Mouse (Mus musculus) forebrain, embryonic 11.5 days (tissue): ENCODE measurements around the gene Fancc. TPM values are rescaled to one million over a fixed set of nuclear protein-coding genes. Genes with fewer than 3 reads are reported as not detected.

ENCODE experiments used
- ATAC-seq: fragments of 200-750 bp; cut with Nextera tagmentation; replicated peaks from 2 replicates; pipeline ENCODE4 v1.8.0; 2017; ENCODE audit warnings: moderate TSS enrichment; ENCODE audit not compliant: low FRiP score
- DNase-seq: peaks from one replicate; pipeline ENCODE4 v3.0.0-alpha.2; 2017; ENCODE audit warnings: low spot score
- H3K27ac ChIP-seq: fragments of 300-500 bp; sonication (generic); 2 replicates; pipeline ENCODE4 v1.5.1; 2014; ENCODE audit warnings: low read depth, low read length
- H3K27me3 ChIP-seq: fragments of 300-500 bp; sonication (generic); 2 replicates; pipeline ENCODE4 v1.6.1; 2014; ENCODE audit warnings: mild to moderate bottlenecking, low read length, mixed read lengths; ENCODE audit not compliant: control insufficient read depth, insufficient read depth
- H3K36me3 ChIP-seq: fragments of 300-500 bp; sonication (generic); 2 replicates; pipeline ENCODE4 v1.6.1; 2014; ENCODE audit warnings: mild to moderate bottlenecking, low read length, moderate library complexity, mixed read lengths; ENCODE audit not compliant: control insufficient read depth, insufficient read depth
- H3K4me1 ChIP-seq: fragments of 300-500 bp; sonication (generic); replicated peaks from 2 replicates; pipeline ENCODE4 v1.6.1; 2014; ENCODE audit warnings: low read length, mixed read lengths; ENCODE audit not compliant: control insufficient read depth, insufficient read depth
- H3K4me2 ChIP-seq: fragments of 300-500 bp; sonication (generic); 2 replicates; pipeline ENCODE4 v1.6.1; 2014; ENCODE audit warnings: low read depth, mild to moderate bottlenecking, low read length, moderate library complexity, mixed read lengths; ENCODE audit not compliant: severe bottlenecking
- H3K4me3 ChIP-seq: fragments of 300-500 bp; sonication (generic); 2 replicates; pipeline ENCODE4 v1.5.1; 2014; ENCODE audit warnings: low read depth, low read length
- H3K9ac ChIP-seq: fragments of 300-500 bp; sonication (generic); 2 replicates; pipeline ENCODE4 v1.6.1; 2014; ENCODE audit warnings: low read length
- H3K9me3 ChIP-seq: fragments of 300-500 bp; sonication (generic); 2 replicates; pipeline ENCODE4 v1.6.1; 2016; ENCODE audit warnings: low read length, mixed read lengths; ENCODE audit not compliant: control insufficient read depth
- WGBS: fragments of 180-500 bp; shearing (Covaris S2); extraction: QIAGEN DNeasy Blood & Tissue Kit; methylation state at CpG from one replicate; pipeline ENCODE4 v1.1.7; 2014; 5-methylcytosine and 5-hydroxymethylcytosine counted together
- polyA plus RNA-seq: library from polyadenylated mRNA; unstranded; fragments of >200 nt; fragmentation: Nextera tagmentation; extraction: Ambion mirVana; gene quantifications from 2 replicates; pipeline ENCODE4 v1.2.1, GENCODE M21; 2014

The Fancc gene
- polyA plus RNA-seq, 1 experiment from 2014 or later, result 22.5 TPM

DNA sequence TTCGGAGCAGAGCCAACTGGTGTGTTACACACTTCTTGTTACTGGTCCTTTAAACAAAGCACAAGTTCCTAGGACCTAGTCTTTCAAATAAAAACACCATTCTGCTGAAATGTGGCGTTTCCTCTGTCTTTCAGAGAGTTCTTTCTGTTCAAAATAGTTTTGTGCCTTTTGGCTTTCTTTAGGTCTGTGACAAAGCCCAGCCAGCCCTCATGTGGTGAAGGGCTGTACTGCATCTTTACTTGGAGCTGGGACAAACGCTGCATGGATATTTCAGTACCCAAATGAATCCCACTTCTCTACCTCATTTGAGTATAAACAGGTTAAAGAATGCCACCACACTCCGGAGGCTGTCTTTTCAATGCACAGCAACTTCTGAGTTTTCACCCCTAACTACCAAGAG lies 165.7 kb downstream of the Fancc start:
- Histone ChIP-seq H3K9ac (no peak overlapping the region), H3K36me3 (no peaks in the 10 kb centered on the region), H3K9me3 (no peaks in the 10 kb centered on the region), H3K4me3 (no peak overlapping the region), H3K27me3 (no peaks in the 10 kb centered on the region; the same call in 1 of the 2 replicates), H3K4me1 (peaks cover 14% of the 10 kb centered on the region; the same call in 1 of the 2 replicates), H3K4me2 (no peak overlapping the region), H3K27ac (no peak overlapping the region)
- ATAC-seq (no peak), DNase-seq (peak; percentile 74)
- WGBS, result 50% methylated on average over 4 of the region's 4 CpGs

DNA sequence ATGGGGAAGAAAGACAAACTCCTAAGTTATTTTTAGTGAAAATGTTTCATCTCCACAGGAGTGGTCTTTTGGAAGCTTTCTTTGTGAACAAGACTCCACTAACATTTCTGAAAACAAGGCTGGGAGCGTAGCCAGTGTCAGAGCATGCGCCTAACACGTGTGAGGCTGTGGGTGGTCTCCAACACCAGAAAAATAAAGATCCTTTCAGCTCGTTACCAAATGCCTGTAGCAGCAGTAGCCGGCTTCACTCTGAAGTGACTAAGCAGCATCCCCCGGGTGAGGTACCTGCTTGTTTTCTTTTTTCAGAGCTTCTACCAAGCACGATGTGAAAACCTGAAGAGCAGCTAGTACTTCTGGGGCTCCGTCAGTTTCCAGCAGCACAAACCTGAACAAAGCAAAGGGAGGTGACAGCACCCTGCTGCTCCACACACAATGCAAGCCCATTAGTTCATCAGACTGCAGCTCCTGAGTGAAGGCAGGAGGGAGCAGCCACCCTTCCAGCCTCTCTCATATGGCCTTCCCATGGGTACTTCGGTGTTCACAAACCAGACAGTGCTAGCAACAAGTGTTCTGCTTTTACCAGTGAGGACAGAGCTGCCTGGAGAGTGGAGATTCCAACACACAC lies 166.7 kb downstream of the Fancc start:
- peaks cover 10% of the 10 kb centered on the region; the same call in 1 of the 2 replicates for H3K4me1 ChIP-seq
- H3K9me3 ChIP-seq, result no peaks in the 10 kb centered on the region
- H3K4me2 ChIP-seq, result peak overlapping the region; percentile 30; the same call in 1 of the 2 replicates
- no peak overlapping the region for H3K27ac ChIP-seq
- no peak overlapping the region; the same call in 1 of the 2 replicates for H3K9ac ChIP-seq
- no peaks in the 10 kb centered on the region for H3K36me3 ChIP-seq
- H3K4me3 ChIP-seq, result no peak overlapping the region
- ATAC-seq, result peak; percentile 53
- 13% methylated on average over 9 of the region's 9 CpGs for WGBS
- no peaks in the 10 kb centered on the region; the same call in 1 of the 2 replicates for H3K27me3 ChIP-seq
- no peak for DNase-seq

DNA sequence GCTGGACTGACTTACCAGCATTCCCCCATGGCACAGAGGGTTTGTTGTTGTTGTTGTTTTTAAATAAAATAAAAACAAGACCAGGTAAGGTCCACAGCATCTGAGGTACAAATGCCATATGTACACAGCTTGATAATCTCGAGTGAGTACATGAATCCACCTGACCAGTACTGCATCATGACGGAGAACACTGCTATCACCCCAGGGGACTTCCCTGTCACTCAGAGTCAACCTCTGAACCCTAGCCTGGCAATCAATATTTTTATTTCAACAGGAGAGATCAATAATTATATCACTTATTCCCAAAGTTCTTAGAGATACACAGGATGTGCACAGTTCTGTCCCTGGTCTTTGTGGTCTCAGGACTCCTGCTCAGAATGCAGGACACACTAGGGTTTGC lies 171.1 kb downstream of the Fancc start:
- Histone ChIP-seq H3K4me2 (no peak overlapping the region), H3K4me1 (peaks cover 7% of the 10 kb centered on the region; the same call in 1 of the 2 replicates), H3K27ac (no peak overlapping the region), H3K9ac (no peak overlapping the region), H3K9me3 (no peaks in the 10 kb centered on the region), H3K27me3 (no peaks in the 10 kb centered on the region), H3K4me3 (no peak overlapping the region), H3K36me3 (no peaks in the 10 kb centered on the region)
- 85% methylated on average over 2 of the region's 2 CpGs for whole genome bisulfite sequencing
- DNase-seq (no peak), ATAC-seq (no peak)

DNA sequence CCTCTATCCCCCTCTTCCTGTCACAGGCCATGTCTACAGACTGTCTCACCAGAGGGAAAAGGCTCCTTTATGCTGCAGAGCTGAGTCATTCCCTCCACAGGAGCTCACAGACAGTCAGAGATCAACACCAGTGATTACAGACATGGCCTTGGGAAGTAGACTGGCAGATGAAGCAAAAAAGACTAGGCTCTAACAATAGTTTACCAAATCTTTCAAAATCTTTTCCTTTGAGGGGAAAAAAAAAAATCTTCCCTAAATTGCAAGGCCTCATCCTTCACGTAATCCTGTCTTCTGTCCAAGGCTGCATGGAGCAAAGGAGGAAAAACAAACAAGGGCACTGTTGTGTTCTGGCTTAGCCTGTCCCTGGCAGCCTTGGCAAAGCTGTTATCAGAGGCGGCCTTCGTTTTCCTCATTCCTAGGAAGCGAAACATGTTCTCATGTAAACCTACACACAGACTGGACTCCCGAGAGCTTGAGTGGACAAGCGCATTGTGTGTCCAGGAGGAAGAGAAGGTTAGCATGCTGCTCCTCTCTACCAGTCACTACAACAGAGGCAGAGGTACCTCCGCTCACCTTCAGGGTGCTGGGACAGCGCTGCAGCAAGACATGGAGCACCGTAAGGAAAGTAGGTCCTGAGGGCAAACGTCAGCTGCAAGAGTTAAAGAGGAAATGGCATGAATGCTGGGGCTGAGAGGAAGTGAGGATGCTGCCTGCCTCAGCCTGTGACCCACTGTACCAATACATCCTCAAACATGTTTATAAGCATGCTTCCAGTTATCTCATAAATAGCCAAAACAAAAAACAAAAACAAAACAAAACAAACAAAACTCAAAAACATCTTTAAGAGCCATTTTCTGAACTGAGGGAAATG lies 171.9 kb downstream of the Fancc start:
- ATAC-seq, result no peak
- no peak overlapping the region for H3K4me2 ChIP-seq
- no peak for DNase-seq
- peaks cover 2% of the 10 kb centered on the region; the same call in 1 of the 2 replicates for H3K4me1 ChIP-seq
- H3K9me3 ChIP-seq, result no peaks in the 10 kb centered on the region
- no peaks in the 10 kb centered on the region for H3K27me3 ChIP-seq
- H3K36me3 ChIP-seq, result no peaks in the 10 kb centered on the region
- H3K27ac ChIP-seq, result no peak overlapping the region
- H3K4me3 ChIP-seq, result no peak overlapping the region
- H3K9ac ChIP-seq, result no peak overlapping the region
- WGBS, result 82% methylated on average over 10 of the region's 10 CpGs

DNA sequence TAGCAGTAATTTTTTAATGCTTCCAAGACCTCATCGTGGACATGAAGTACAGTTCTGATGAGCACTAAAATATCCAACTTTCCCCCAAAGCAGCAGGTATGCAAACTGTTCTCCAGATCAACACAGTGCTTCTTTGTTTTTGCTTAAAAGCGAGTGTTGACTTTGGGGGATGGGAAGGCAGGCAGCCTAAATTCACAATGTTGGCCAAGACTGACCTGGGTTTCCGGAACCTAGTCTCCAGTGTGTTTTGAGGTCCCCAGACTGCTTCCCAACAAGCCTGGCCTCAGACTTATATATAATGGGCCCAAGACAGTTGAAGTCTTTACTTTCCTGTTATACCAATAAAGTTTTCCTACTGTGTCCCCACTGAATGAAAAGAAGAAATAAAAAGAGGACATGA lies 172.8 kb downstream of the Fancc start:
- Histone ChIP-seq H3K27ac (no peak overlapping the region), H3K36me3 (no peaks in the 10 kb centered on the region), H3K4me1 (no peaks in the 10 kb centered on the region), H3K9ac (no peak overlapping the region), H3K9me3 (no peaks in the 10 kb centered on the region), H3K27me3 (no peaks in the 10 kb centered on the region), H3K4me2 (no peak overlapping the region), H3K4me3 (no peak overlapping the region)
- WGBS, result 70% methylated on average over 3 of the region's 3 CpGs
- no peak for ATAC-seq
- DNase-seq, result no peak

DNA sequence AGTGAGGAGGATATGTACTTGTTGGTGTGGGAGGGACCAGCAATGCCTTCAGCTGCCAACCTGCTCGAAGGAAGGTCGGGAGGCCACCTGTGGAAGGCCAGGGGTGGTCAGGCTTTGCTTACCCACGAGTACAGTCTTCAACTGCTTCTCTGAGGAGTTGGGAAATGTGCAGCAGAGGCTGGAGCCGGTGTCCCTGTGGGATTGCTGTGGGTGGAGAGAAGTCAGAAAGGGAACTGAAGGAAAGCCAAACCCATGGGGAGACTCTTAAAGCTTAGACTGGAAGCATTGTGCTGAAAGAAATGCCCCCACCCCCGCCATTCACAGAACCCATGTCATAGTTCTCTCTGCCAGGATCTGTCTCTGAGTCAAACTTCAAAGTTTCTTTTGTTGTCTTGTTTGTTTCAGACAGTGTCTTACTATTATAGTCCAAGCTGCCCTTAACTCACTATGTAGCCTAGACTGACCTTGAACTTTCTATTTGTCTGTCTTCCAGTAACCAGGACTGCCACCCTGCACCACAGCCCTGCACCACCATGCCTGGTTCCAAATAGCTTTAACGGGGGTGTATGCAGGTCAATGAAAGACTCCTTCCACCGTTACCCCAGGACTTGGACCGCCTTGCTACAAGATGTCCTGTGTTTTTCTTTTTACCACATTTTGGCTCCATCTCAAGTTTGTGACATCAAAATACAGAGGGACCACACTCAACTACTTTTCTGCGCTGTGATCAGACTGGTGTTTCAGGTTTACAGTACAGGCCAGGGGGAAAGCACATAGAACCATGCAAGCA lies 173.6 kb downstream of the Fancc start:
- no peaks in the 10 kb centered on the region for H3K36me3 ChIP-seq
- no peak overlapping the region for H3K27ac ChIP-seq
- H3K27me3 ChIP-seq, result no peaks in the 10 kb centered on the region
- no peak overlapping the region for H3K4me2 ChIP-seq
- no peak overlapping the region for H3K9ac ChIP-seq
- ATAC-seq (no peak), DNase-seq (no peak)
- WGBS, result 85% methylated on average over 9 of the region's 9 CpGs
- H3K4me1 ChIP-seq, result no peaks in the 10 kb centered on the region
- H3K4me3 ChIP-seq, result no peak overlapping the region
- no peaks in the 10 kb centered on the region for H3K9me3 ChIP-seq

DNA sequence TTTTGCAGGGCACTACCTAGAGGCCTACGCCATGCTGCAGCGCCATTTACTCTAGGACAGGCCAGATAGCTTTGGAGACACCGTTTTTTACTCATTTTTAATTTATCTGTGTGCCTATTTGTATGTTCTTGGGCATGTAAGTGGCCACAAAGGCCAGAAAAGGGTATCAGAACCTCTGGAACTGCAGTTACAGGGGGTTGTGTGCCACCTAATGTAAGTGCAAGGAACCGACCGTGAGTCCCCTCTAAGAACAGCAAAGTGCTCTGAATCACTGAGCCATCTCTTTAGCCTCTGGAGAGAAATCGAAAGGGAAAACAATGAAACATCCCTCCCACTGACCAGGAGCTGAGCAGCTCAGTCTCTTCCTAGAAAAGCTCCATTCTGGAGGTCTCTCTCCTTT lies 174.3 kb downstream of the Fancc start:
- no peaks in the 10 kb centered on the region for H3K27me3 ChIP-seq
- H3K9me3 ChIP-seq, result no peaks in the 10 kb centered on the region
- no peak overlapping the region for H3K4me2 ChIP-seq
- no peak overlapping the region for H3K4me3 ChIP-seq
- WGBS, result 86% methylated on average over 6 of the region's 6 CpGs
- ATAC-seq (no peak), DNase-seq (no peak)
- H3K4me1 ChIP-seq, result no peaks in the 10 kb centered on the region
- H3K9ac ChIP-seq, result no peak overlapping the region
- no peak overlapping the region for H3K27ac ChIP-seq
- H3K36me3 ChIP-seq, result no peaks in the 10 kb centered on the region

DNA sequence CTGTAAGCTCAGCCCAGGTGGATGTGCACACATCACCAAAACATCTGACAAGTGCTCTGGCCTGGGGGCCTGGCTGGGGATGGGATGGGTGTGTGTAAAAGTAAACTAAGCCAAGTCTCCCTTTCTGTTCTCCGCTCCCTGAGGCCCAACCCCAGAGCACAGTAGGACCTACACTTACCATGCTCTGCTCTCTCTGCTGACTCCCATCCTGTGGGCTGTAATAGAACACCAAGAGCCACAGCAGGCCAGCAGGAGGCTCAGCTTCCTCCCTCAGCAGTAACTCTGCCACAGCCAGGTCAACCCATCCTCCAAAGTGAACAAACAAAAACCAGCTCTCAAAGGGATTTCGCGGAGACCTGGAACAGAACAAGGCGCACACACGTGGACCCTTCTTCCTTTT lies 175.4 kb downstream of the Fancc start:
- H3K9ac ChIP-seq, result no peak overlapping the region
- no peaks in the 10 kb centered on the region for H3K4me1 ChIP-seq
- H3K27ac ChIP-seq, result no peak overlapping the region
- DNase-seq (no peak), ATAC-seq (no peak)
- no peaks in the 10 kb centered on the region for H3K9me3 ChIP-seq
- no peak overlapping the region for H3K4me3 ChIP-seq
- no peaks in the 10 kb centered on the region for H3K27me3 ChIP-seq
- no peaks in the 10 kb centered on the region for H3K36me3 ChIP-seq
- 66% methylated on average over 5 of the region's 5 CpGs for WGBS
- no peak overlapping the region for H3K4me2 ChIP-seq
